Mouse (Mus musculus) stomach, postnatal 0 days (tissue): ENCODE results near the gene Marveld1. TPM values are rescaled to one million over a fixed set of nuclear protein-coding genes. Genes with fewer than 3 reads are reported as not detected.

Experiments used
- ATAC-seq: fragments of 200-750 bp; cut with Nextera tagmentation; 2 replicates; pipeline ENCODE4 v1.8.0; 2017; ENCODE audit not compliant: low FRiP score, low TSS enrichment
- DNase-seq: peaks from one replicate; pipeline ENCODE4 v3.0.0-alpha.2; 2016; ENCODE audit warnings: low spot score
- H3K27ac ChIP-seq: fragments of 300-500 bp; sonication (generic); replicated peaks from 2 replicates; pipeline ENCODE4 v1.5.1; 2014; ENCODE audit warnings: mild to moderate bottlenecking, control low read depth
- H3K27me3 ChIP-seq: fragments of 300-500 bp; sonication (generic); 2 replicates; pipeline ENCODE4 v1.6.1; 2014; ENCODE audit warnings: low read length; ENCODE audit not compliant: control insufficient read depth, insufficient read depth
- H3K36me3 ChIP-seq: fragments of 300-500 bp; sonication (generic); 2 replicates; pipeline ENCODE4 v1.6.1; 2014; ENCODE audit warnings: low read length, mixed read lengths; ENCODE audit not compliant: control insufficient read depth, insufficient read depth
- H3K4me1 ChIP-seq: fragments of 300-500 bp; sonication (generic); replicated peaks from 2 replicates; pipeline ENCODE4 v1.6.1; 2014; ENCODE audit warnings: antibody characterized with exemption; ENCODE audit not compliant: control insufficient read depth, insufficient read depth
- H3K4me2 ChIP-seq: fragments of 300-500 bp; sonication (generic); replicated peaks from 2 replicates; pipeline ENCODE4 v1.6.1; 2014; ENCODE audit warnings: low read depth, mild to moderate bottlenecking, control low read depth, moderate library complexity
- H3K4me3 ChIP-seq: fragments of 300-500 bp; sonication (generic); 2 replicates; pipeline ENCODE4 v1.5.1; 2014; ENCODE audit warnings: low read depth, low read length, control low read depth
- H3K9ac ChIP-seq: fragments of 300-500 bp; sonication (generic); 2 replicates; pipeline ENCODE4 v1.6.1; 2014; ENCODE audit warnings: mild to moderate bottlenecking, low read length, control low read depth, mixed read lengths
- H3K9me3 ChIP-seq: fragments of 300-500 bp; sonication (generic); 2 replicates; pipeline ENCODE4 v1.6.1; 2016; ENCODE audit warnings: low read length; ENCODE audit not compliant: control insufficient read depth
- CTCF ChIP-seq: IDR thresholded peaks from 2 replicates; pipeline ENCODE4 v1.5.1; 2016; ENCODE audit warnings: antibody characterized with exemption, low read depth, mild to moderate bottlenecking, moderate library complexity
- EP300 ChIP-seq: optimal IDR thresholded peaks from 2 replicates; pipeline ENCODE3; 2016; ENCODE audit warnings: antibody characterized with exemption
- WGBS: fragments of 180-500 bp; shearing (Covaris S2); extraction: QIAGEN DNeasy Blood & Tissue Kit; methylation state at CpG from one replicate; pipeline ENCODE4 v1.1.7; 2014; 5-methylcytosine and 5-hydroxymethylcytosine counted together
- polyA plus RNA-seq: library from polyadenylated mRNA; unstranded; fragments of >200 nt; fragmentation: Nextera tagmentation; extraction: Ambion mirVana; gene quantifications from 2 replicates; pipeline ENCODE4 v1.2.1, GENCODE M21; 2015

Gene Marveld1
- polyA plus RNA-seq, 1 experiment from 2014 or later = 15.3 TPM

DNA sequence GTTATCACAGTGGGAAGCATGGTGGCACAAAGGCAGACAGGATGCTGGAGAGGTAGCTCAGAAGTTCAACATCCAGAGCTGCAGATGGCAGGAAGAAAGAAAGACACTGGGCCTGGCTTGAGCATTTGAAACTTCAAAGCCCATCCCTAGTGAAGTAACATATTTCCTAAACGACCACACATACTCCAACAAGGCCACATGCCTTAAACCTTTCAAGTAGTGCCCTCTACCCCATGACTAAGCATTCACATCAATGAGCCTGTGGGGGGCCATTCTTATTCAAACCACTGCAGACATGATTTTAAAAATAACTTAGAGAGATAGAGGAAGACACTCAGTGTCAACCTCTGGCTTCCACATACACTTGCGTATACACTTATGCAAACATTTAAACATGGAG, 4.4 kb upstream of the Marveld1 start:
- 71% methylated on average over 2 of the region's 2 CpGs for WGBS
- Histone ChIP-seq H3K4me1 (0 out of 2 replicates have a peak, but pooled peaks cover 6% of the 10 kb centered on the region), H3K9ac (no peak overlapping the region), H3K4me2 (no peak overlapping the region), H3K4me3 (no peak overlapping the region), H3K27me3 (no peaks in the 10 kb centered on the region), H3K36me3 (no peaks in the 10 kb centered on the region), H3K9me3 (no peaks in the 10 kb centered on the region), H3K27ac (no peak overlapping the region)
- ATAC-seq (no peak), DNase-seq (no peak)
- no peak for TF ChIP-seq CTCF
- no peak for TF ChIP-seq EP300

GRCm38 (mm10) chr19:42144067-42144466, 3.1 kb upstream of the Marveld1 start:
- H3K4me3 ChIP-seq = no peak overlapping the region
- H3K4me2 ChIP-seq = no peak overlapping the region
- no peaks in the 10 kb centered on the region for H3K27me3 ChIP-seq
- 0 out of 2 replicates have a peak, but pooled peaks cover 6% of the 10 kb centered on the region for H3K4me1 ChIP-seq
- peak overlapping the region; percentile 63; the same call in 1 of the 2 replicates for H3K27ac ChIP-seq
- H3K9me3 ChIP-seq = no peaks in the 10 kb centered on the region
- no peak for TF ChIP-seq EP300
- no peak for TF ChIP-seq CTCF
- DNase-seq (no peak), ATAC-seq (no peak)
- 40% methylated on average over 6 of the region's 6 CpGs for WGBS
- no peaks in the 10 kb centered on the region for H3K36me3 ChIP-seq
- H3K9ac ChIP-seq = no peak overlapping the region

DNA sequence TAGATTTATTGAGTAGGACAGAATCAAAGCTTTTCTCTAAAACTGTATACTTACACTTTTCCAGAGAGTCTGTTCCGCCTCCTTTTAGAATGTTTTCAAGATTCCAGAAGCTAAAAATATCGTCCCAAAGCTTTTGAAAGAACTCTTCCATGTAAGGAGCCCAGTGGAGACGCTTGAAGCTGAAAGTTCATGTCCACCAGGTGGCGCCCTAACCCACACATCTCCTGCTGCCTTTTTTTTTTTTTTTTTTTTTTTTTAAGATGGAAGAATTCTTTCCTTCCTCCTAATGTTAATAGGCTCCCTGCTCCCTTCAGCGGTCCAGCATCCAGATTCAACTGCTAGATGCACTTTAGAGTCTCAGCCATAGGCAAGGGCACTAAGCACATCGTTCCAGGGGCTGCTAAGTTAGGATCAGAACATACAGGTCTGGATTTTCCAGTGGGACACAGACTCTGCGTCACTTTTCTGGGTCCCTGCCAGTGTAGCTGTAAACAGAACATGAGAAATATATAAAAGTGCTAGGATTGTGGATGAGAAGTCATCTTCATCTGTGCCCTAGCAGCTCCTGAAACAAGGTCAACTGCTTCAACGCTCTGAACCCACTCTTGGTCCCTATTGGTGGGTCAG, 2.5 kb upstream of the Marveld1 start:
- Histone ChIP-seq H3K4me2 (no peak overlapping the region), H3K9me3 (no peaks in the 10 kb centered on the region), H3K36me3 (no peaks in the 10 kb centered on the region), H3K4me1 (peaks cover 9% of the 10 kb centered on the region), H3K27me3 (no peaks in the 10 kb centered on the region), H3K9ac (no peak overlapping the region), H3K27ac (peak overlapping the region; percentile 84), H3K4me3 (no peak overlapping the region)
- peak; percentile 87 for DNase-seq
- ATAC-seq = no peak
- 18% methylated on average over 8 of the region's 8 CpGs for WGBS
- TF ChIP-seq EP300 (no peak), CTCF (peak; percentile 85)

GRCm38 (mm10) chr19:42145210-42145609, 2.0 kb upstream of the Marveld1 start:
- TF ChIP-seq CTCF (no peak), EP300 (no peak)
- H3K27me3 ChIP-seq = no peaks in the 10 kb centered on the region
- no peak overlapping the region for H3K4me3 ChIP-seq
- no peaks in the 10 kb centered on the region for H3K9me3 ChIP-seq
- 47% methylated on average over 4 of the region's 4 CpGs for WGBS
- H3K9ac ChIP-seq = no peak overlapping the region
- no peaks in the 10 kb centered on the region for H3K36me3 ChIP-seq
- peak overlapping the region; percentile 84 for H3K27ac ChIP-seq
- DNase-seq = no peak
- H3K4me2 ChIP-seq = no peak overlapping the region
- peaks cover 12% of the 10 kb centered on the region for H3K4me1 ChIP-seq
- ATAC-seq = no peak

GRCm38 (mm10) chr19:42145731-42146130, 1.5 kb upstream of the Marveld1 start:
- 91% methylated on average over 2 of the region's 2 CpGs for WGBS
- Histone ChIP-seq H3K36me3 (no peaks in the 10 kb centered on the region), H3K9ac (no peak overlapping the region), H3K4me2 (no peak overlapping the region), H3K9me3 (no peaks in the 10 kb centered on the region), H3K27me3 (no peaks in the 10 kb centered on the region), H3K4me1 (peaks cover 12% of the 10 kb centered on the region), H3K4me3 (no peak overlapping the region), H3K27ac (no peak overlapping the region)
- TF ChIP-seq EP300 (no peak), CTCF (no peak)
- ATAC-seq = no peak
- no peak for DNase-seq

DNA sequence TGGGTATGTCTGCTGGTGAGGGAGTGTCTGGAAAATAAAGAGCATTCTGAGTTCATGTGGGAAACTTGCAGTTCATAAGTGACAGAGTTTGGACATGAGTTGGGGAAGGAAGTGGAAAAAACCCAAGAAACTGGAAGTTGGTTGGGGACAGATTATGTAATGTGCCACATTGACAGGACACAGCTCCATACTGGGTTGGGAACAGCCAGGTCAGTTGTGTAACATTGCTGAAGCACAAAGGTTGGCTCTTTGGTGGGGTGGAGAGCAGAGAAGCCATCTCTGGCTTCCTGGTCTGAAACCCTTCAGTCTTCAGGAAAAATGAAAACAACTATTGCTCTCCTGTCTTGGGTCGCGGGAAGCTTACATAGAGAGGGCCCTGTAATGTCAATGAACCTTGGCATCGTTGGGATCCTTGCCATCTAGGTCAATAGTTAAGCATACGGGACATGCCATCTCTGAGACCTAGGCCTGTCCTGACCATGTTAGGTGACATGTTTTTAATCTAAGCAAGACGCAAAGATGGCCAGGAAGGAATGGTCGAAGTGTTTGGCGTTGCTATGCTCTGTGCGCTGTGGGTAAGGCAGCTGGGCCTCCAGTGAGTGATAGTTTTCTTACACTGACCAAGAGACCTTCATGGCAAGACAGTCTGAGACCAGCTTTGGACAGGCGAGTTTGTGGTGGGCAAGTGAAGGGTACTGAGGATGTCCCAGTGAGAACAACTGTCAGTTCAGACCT, 757 bp upstream of the Marveld1 start:
- peak overlapping the region; percentile 36; the same call in 1 of the 2 replicates for H3K9ac ChIP-seq
- peaks cover 12% of the 10 kb centered on the region for H3K4me1 ChIP-seq
- H3K4me3 ChIP-seq = no peak overlapping the region

More for the DNA sequence above, 757 bp upstream of the Marveld1 start:
- ATAC-seq = no peak
- 87% methylated on average over 9 of the region's 9 CpGs for WGBS
- peak overlapping the region; percentile 92 for H3K4me2 ChIP-seq
- no peaks in the 10 kb centered on the region for H3K9me3 ChIP-seq
- TF ChIP-seq CTCF = no peak
- TF ChIP-seq EP300 = no peak
- DNase-seq = no peak
- peak overlapping the region; percentile 96 for H3K27ac ChIP-seq
- H3K36me3 ChIP-seq = no peaks in the 10 kb centered on the region
- no peaks in the 10 kb centered on the region for H3K27me3 ChIP-seq
